Comparison of ENCODE assay signal across 8 mouse cellular contexts in genomic region chr8:80492987-80493441, GRCm38 (mm10). TPM values are rescaled to one million over a fixed set of nuclear protein-coding genes. Genes with fewer than 3 reads are reported as not detected.
DNase-seq lines count a peak whose midpoint lies in the region; ATAC-seq and TF ChIP-seq lines count a peak whose summit lies in the region.

No protein-coding gene starts in this region.

- H3K4me3 ChIP-seq in forebrain, postnatal 0 days (ENCODE audit: low read depth, low read length): peak overlapping the region; percentile 52
- H3K4me3 ChIP-seq in intestine, embryonic 14.5 days (ENCODE audit: low read depth, low read length): peak overlapping the region; percentile 57

- H3K4me2 ChIP-seq in forebrain, postnatal 0 days (ENCODE audit: low read depth): peak overlapping the region; percentile 75
- H3K4me2 ChIP-seq in intestine, embryonic 14.5 days (ENCODE audit: low read length): peak overlapping the region; percentile 87

- DNase-seq in ZHBTc4 (ENCODE audit: low read depth, low spot score): peak; percentile 87
- peak; percentile 27 for DNase-seq in cerebellum, adult 8-10 months
- DNase-seq in forebrain, postnatal 0 days: peak; percentile 84
- DNase-seq in intestine, embryonic 14.5 days (ENCODE audit: low spot score): peak; percentile 85
- peak; percentile 53 for DNase-seq in left cerebral cortex, postnatal 4 days
- peak; percentile 79 for DNase-seq in mesoderm, embryonic 11.5 days (ENCODE audit: low read depth, low spot score)
- peak; percentile 46 for DNase-seq in right cerebral cortex, postnatal 14 days
- peak; percentile 74 for DNase-seq in yolk sac, embryonic 10.5 days (ENCODE audit: low spot score)

- H3K9me3 ChIP-seq in forebrain, postnatal 0 days (ENCODE audit: low read length): no peaks in the 10 kb centered on the region
- no peaks in the 10 kb centered on the region for H3K9me3 ChIP-seq in intestine, embryonic 14.5 days (ENCODE audit: control insufficient read depth, low read length)

- H3K27ac ChIP-seq in forebrain, postnatal 0 days (ENCODE audit: low read depth, low read length): no peak overlapping the region
- no peak overlapping the region for H3K27ac ChIP-seq in intestine, embryonic 14.5 days (ENCODE audit: low read depth)

- H3K36me3 ChIP-seq in forebrain, postnatal 0 days (ENCODE audit: insufficient read depth): no peaks in the 10 kb centered on the region
- no peaks in the 10 kb centered on the region for H3K36me3 ChIP-seq in intestine, embryonic 14.5 days (ENCODE audit: control insufficient read depth, insufficient read depth, low read length)

- peak; percentile 84; the same call in 1 of the 2 replicates for ATAC-seq in forebrain, postnatal 0 days
- ATAC-seq in intestine, embryonic 14.5 days (replicated peaks; ENCODE audit: low FRiP score, low TSS enrichment, low read depth): peak; percentile 70; the same call in 1 of the 2 replicates

- H3K4me1 ChIP-seq in forebrain, postnatal 0 days (ENCODE audit: insufficient read depth): no peaks in the 10 kb centered on the region
- H3K4me1 ChIP-seq in intestine, embryonic 14.5 days (replicated peaks; ENCODE audit: control insufficient read depth, insufficient read depth, low read length): 0 out of 2 replicates have a peak, but pooled peaks cover 4% of the 10 kb centered on the region

- peak; percentile 81 for TF ChIP-seq CTCF in forebrain, postnatal 0 days (IDR thresholded peaks at IDR 0.05; ENCODE audit: low read depth)

- H3K27me3 ChIP-seq in forebrain, postnatal 0 days (ENCODE audit: insufficient read depth, low read length): no peaks in the 10 kb centered on the region
- no peaks in the 10 kb centered on the region for H3K27me3 ChIP-seq in intestine, embryonic 14.5 days (replicated peaks; ENCODE audit: control insufficient read depth, insufficient read depth, low read length)

- 2% methylated on average over 16 of the region's 16 CpGs for WGBS in forebrain, postnatal 0 days
- WGBS in intestine, embryonic 14.5 days: under 1% methylated on average over 16 of the region's 16 CpGs

- peak overlapping the region; percentile 37; the same call in 1 of the 2 replicates for H3K9ac ChIP-seq in forebrain, postnatal 0 days
- H3K9ac ChIP-seq in intestine, embryonic 14.5 days (ENCODE audit: low read length): peak overlapping the region; percentile 29; the same call in 1 of the 2 replicates

- intact Hi-C loops in left cerebral cortex, postnatal 4 days (cut with DNase I): loop anchor here (5.0 kb wide), 2 partner anchors 194 to 219 kb away; no protein-coding TSS in a partner anchor

RNA-seq across cellular contexts. Expression of gene Gypa, which starts 0.6 kb away (rescaled TPM):
- total RNA-seq in forebrain, postnatal 0 days (2014; rRNA removed): 0.15 TPM in 1 of 2 replicates, not detected in the other
- polyA plus RNA-seq in forebrain, postnatal 0 days (2015; fragmentation: Nextera tagmentation; extraction: Ambion mirVana): 0.45 and 0.49 TPM in 2 replicates
- polyA plus RNA-seq in intestine, embryonic 14.5 days (2014; fragmentation: Nextera tagmentation; extraction: Ambion mirVana): 2.0 and 2.5 TPM in 2 replicates
- total RNA-seq in left cerebral cortex, postnatal 4 days (2021): not detected

Comparison
In these comparisons a context has a peak if more than half of its experiments do, and no peak if none do; other contexts are left out.
1. DNase-seq: peak in every context shown above with its lines; median percentile 87 in ZHBTc4; 85 in intestine, embryonic 14.5 days; 84 in forebrain, postnatal 0 days; 79 in mesoderm, embryonic 11.5 days; 74 in yolk sac, embryonic 10.5 days; 53 in left cerebral cortex, postnatal 4 days; 46 in right cerebral cortex, postnatal 14 days; 27 in cerebellum, adult 8-10 months.